Mouse (Mus musculus) yolk sac, embryonic 10.5 days (tissue): ENCODE measurements around the gene Mrpl32.

Experiments used
- DNase-seq: peaks from one replicate; pipeline ENCODE4 v3.0.0-alpha.2; 2017; ENCODE audit warnings: low spot score

The Mrpl32 gene

GRCm38 (mm10) chr13:14612926-14613529 is at the start of gene Mrpl32, which contains the start of gene Psma2:
Mrpl32 (minus strand) TSS chr13:14613165.
Psma2 (plus strand) TSS chr13:14613240.
- DNase-seq = peak; percentile 97

- no peak for DNase-seq
Measured at GRCm38 (mm10) chr13:14649301-14649700, 36.3 kb upstream of the Mrpl32 start.

- no peak for DNase-seq
Measured at GRCm38 (mm10) chr13:14639998-14640397, 27.0 kb upstream of the Mrpl32 start.

- peak; percentile 94 for DNase-seq
Measured at GRCm38 (mm10) chr13:14629726-14630641, 17.0 kb upstream of the Mrpl32 start, which contains the start of gene AW209491. AW209491 (plus strand) TSS chr13:14630154.

- no peak for DNase-seq
Measured at GRCm38 (mm10) chr13:14618724-14619123, 5.8 kb upstream of the Mrpl32 start.

- no peak for DNase-seq
Measured at GRCm38 (mm10) chr13:14613553-14613952, 588 bp upstream of the Mrpl32 start.

- no peak for DNase-seq
Measured at GRCm38 (mm10) chr13:14612463-14612862, 502 bp downstream of the Mrpl32 start.

GRCm38 (mm10) chr13:14607616-14608015 is 5.3 kb downstream of the Mrpl32 start:
- DNase-seq = no peak

GRCm38 (mm10) chr13:14602744-14603143 is 10.2 kb downstream of the Mrpl32 start:
- no peak for DNase-seq

GRCm38 (mm10) chr13:14580392-14580791 is 32.6 kb downstream of the Mrpl32 start:
- no peak for DNase-seq

GRCm38 (mm10) chr13:14574128-14574527 is 38.8 kb downstream of the Mrpl32 start:
- DNase-seq = no peak

GRCm38 (mm10) chr13:14561336-14561735 is 51.6 kb downstream of the Mrpl32 start:
- no peak for DNase-seq
